ENCODE assay signal across 9 mouse cellular contexts in genomic region chr10:93608051-93608450, GRCm38 (mm10). TPM values are rescaled to one million over a fixed set of nuclear protein-coding genes. Genes with fewer than 3 reads are reported as not detected.
A peak's percentile ranks its signal among the peaks of the same experiment; 100 is the strongest.
DNase-seq lines count a peak whose midpoint lies in the region; ATAC-seq and TF ChIP-seq lines count a peak whose summit lies in the region.
"Had no signal": no experiment of that assay in that cellular context is flagged by ENCODE, and none has a peak within 500 bp of the region (broad histone marks: within the 10 kb centered on the region; RNA-seq: fewer than 3 reads in every experiment).

No protein-coding gene starts in this region.

- H3K4me3 ChIP-seq in intestine, postnatal 0 days (ENCODE audit: low read depth, low read length), result no peak overlapping the region
- no peak overlapping the region for H3K4me3 ChIP-seq in intestine, embryonic 15.5 days (replicated peaks)

- DNase-seq in thymus, postnatal 0 days (ENCODE audit: low spot score), result peak; percentile 28
- DNase-seq in thymus, adult 18-20 months, result no peak
- DNase-seq in embryo, embryonic 11 days, result peak; percentile 54
- DNase-seq in spleen, adult 12 weeks (ENCODE audit: low spot score), result no peak
- no peak for DNase-seq in T-cell, adult 2 months (ENCODE audit: low spot score)
- DNase-seq in right cerebral cortex, adult 2 months (ENCODE audit: low spot score in 2 of 2), result no peak
- DNase-seq: lung, adult 18-20 months had no signal

- 60% methylated on average over 9 of the region's 9 CpGs for WGBS in intestine, postnatal 0 days
- 51% methylated on average over 9 of the region's 9 CpGs for WGBS in intestine, embryonic 15.5 days

- ATAC-seq in intestine, postnatal 0 days, result no peak
- ATAC-seq in intestine, embryonic 15.5 days, result no peak

- no peak overlapping the region for H3K27ac ChIP-seq in intestine, postnatal 0 days (ENCODE audit: low read depth, low read length)
- no peak overlapping the region for H3K27ac ChIP-seq in intestine, embryonic 15.5 days

- H3K4me1 ChIP-seq in intestine, postnatal 0 days (replicated peaks; ENCODE audit: control insufficient read depth, insufficient read depth, low read length), result no peaks in the 10 kb centered on the region
- H3K4me1 ChIP-seq in intestine, embryonic 15.5 days (replicated peaks), result no peaks in the 10 kb centered on the region

- H3K36me3 ChIP-seq in intestine, postnatal 0 days (ENCODE audit: control insufficient read depth, insufficient read depth), result no peaks in the 10 kb centered on the region
- H3K36me3 ChIP-seq in intestine, embryonic 15.5 days, result no peaks in the 10 kb centered on the region

- TF ChIP-seq CTCF in intestine, postnatal 0 days (IDR thresholded peaks at IDR 0.05; ENCODE audit: low read depth), result peak; percentile 62

- H3K4me2 ChIP-seq in intestine, postnatal 0 days (replicated peaks; ENCODE audit: low read depth), result no peak overlapping the region
- H3K4me2 ChIP-seq in intestine, embryonic 15.5 days (replicated peaks), result no peak overlapping the region

- H3K9ac ChIP-seq in intestine, postnatal 0 days (ENCODE audit: low read depth, low read length), result no peak overlapping the region
- H3K9ac ChIP-seq in intestine, embryonic 15.5 days, result no peak overlapping the region

- no peaks in the 10 kb centered on the region for H3K9me3 ChIP-seq in intestine, postnatal 0 days (ENCODE audit: control insufficient read depth)
- H3K9me3 ChIP-seq in intestine, embryonic 15.5 days, result no peaks in the 10 kb centered on the region; the same call in 1 of the 2 replicates

- H3K27me3 ChIP-seq in intestine, postnatal 0 days (replicated peaks; ENCODE audit: control insufficient read depth, insufficient read depth, low read length), result no peaks in the 10 kb centered on the region
- H3K27me3 ChIP-seq in intestine, embryonic 15.5 days (replicated peaks), result no peaks in the 10 kb centered on the region

RNA-seq across cellular contexts. Expression of gene Snrpf, which starts 18.5 kb away (rescaled TPM):
- polyA plus RNA-seq in intestine, postnatal 0 days (2015; fragmentation: Nextera tagmentation; extraction: Ambion mirVana), result 56.1 and 57.9 TPM in 2 replicates
- 110 and 122 TPM in 2 replicates for polyA plus RNA-seq in intestine, embryonic 15.5 days (2015; fragmentation: Nextera tagmentation; extraction: Ambion mirVana)
- polyA plus RNA-seq in thymus, postnatal 0 days (2015; fragmentation: Nextera tagmentation; extraction: Ambion mirVana), result 170 and 188 TPM in 2 replicates

RNA-seq across cellular contexts. Expression of gene Ntn4, which starts 32.4 kb away (rescaled TPM):
- polyA plus RNA-seq in intestine, postnatal 0 days (2015; fragmentation: Nextera tagmentation; extraction: Ambion mirVana), result 0.10 and 0.25 TPM in 2 replicates
- polyA plus RNA-seq in intestine, embryonic 15.5 days (2015; fragmentation: Nextera tagmentation; extraction: Ambion mirVana), result 0.29 and 0.47 TPM in 2 replicates
- 0.04 and 0.05 TPM in 2 replicates for polyA plus RNA-seq in thymus, postnatal 0 days (2015; fragmentation: Nextera tagmentation; extraction: Ambion mirVana)

Comparison
In these comparisons a context has a peak if more than half of its experiments do, and no peak if none do; other contexts are left out.
1. DNase-seq: peak in thymus, postnatal 0 days (single experiment) and embryo, embryonic 11 days (single experiment); none in thymus, adult 18-20 months (0 of 2), spleen, adult 12 weeks (single experiment), T-cell, adult 2 months (single experiment) and right cerebral cortex, adult 2 months (0 of 2).